Mouse (Mus musculus): ENCODE measurements around the gene Vezf1.

Gene Vezf1

GRCm38 (mm10) chr11:88118817-88119642 lies 51.0 kb downstream of the Vezf1 start:
- no peaks in the 10 kb centered on the region for H3K9me3 ChIP-seq (ENCODE audit: low read length)
- H3K4me1 ChIP-seq (replicated peaks; ENCODE audit: low read depth, low read length), result peaks cover 66% of the 10 kb centered on the region
- H3K36me3 ChIP-seq (ENCODE audit: insufficient read depth, low read length), result no peaks in the 10 kb centered on the region
- H3K4me3 ChIP-seq (replicated peaks; ENCODE audit: low read length), result peak overlapping the region; percentile 41; the same call in 1 of the 2 replicates
- peaks cover 5% of the 10 kb centered on the region; the same call in 1 of the 2 replicates for H3K27me3 ChIP-seq (ENCODE audit: insufficient read depth, low read length)
- TF ChIP-seq POU5F1 (IDR thresholded peaks at IDR 0.05; ENCODE audit: borderline replicate concordance, low read length), result no peak
- TF ChIP-seq CTCF (conservative IDR thresholded peaks at IDR 0.05; ENCODE audit: low read length), result no peak
- TF ChIP-seq NANOG (IDR thresholded peaks at IDR 0.05; ENCODE audit: borderline replicate concordance, low read length), result no peak

GRCm38 (mm10) chr11:88122545-88122944 lies 54.5 kb downstream of the Vezf1 start:
- TF ChIP-seq NANOG (IDR thresholded peaks at IDR 0.05; ENCODE audit: borderline replicate concordance, low read length) (no peak), CTCF (conservative IDR thresholded peaks at IDR 0.05; ENCODE audit: low read length) (no peak), POU5F1 (IDR thresholded peaks at IDR 0.05; ENCODE audit: borderline replicate concordance, low read length) (no peak)

GRCm38 (mm10) chr11:88123021-88123420 lies 54.9 kb downstream of the Vezf1 start:
- Histone ChIP-seq H3K36me3 (ENCODE audit: insufficient read depth, low read length) (no peaks in the 10 kb centered on the region), H3K27me3 (ENCODE audit: insufficient read depth, low read length) (no peaks in the 10 kb centered on the region), H3K4me3 (replicated peaks; ENCODE audit: low read length) (no peak overlapping the region), H3K9me3 (ENCODE audit: low read length) (no peaks in the 10 kb centered on the region), H3K4me1 (replicated peaks; ENCODE audit: low read depth, low read length) (peaks cover 82% of the 10 kb centered on the region)
- TF ChIP-seq POU5F1 (IDR thresholded peaks at IDR 0.05; ENCODE audit: borderline replicate concordance, low read length) (no peak), CTCF (conservative IDR thresholded peaks at IDR 0.05; ENCODE audit: low read length) (no peak), NANOG (IDR thresholded peaks at IDR 0.05; ENCODE audit: borderline replicate concordance, low read length) (no peak)

More at GRCm38 (mm10) chr11:88122545-88122944, 54.5 kb downstream of the Vezf1 start:
- Histone ChIP-seq H3K27me3 (ENCODE audit: insufficient read depth, low read length) (no peaks in the 10 kb centered on the region), H3K4me3 (replicated peaks; ENCODE audit: low read length) (no peak overlapping the region), H3K9me3 (ENCODE audit: low read length) (no peaks in the 10 kb centered on the region), H3K4me1 (replicated peaks; ENCODE audit: low read depth, low read length) (peaks cover 82% of the 10 kb centered on the region), H3K36me3 (ENCODE audit: insufficient read depth, low read length) (no peaks in the 10 kb centered on the region)

- TF ChIP-seq POU5F1 (IDR thresholded peaks at IDR 0.05; ENCODE audit: borderline replicate concordance, low read length) (no peak), CTCF (conservative IDR thresholded peaks at IDR 0.05; ENCODE audit: low read length) (no peak), NANOG (IDR thresholded peaks at IDR 0.05; ENCODE audit: borderline replicate concordance, low read length) (no peak)
- Histone ChIP-seq H3K9me3 (ENCODE audit: low read length) (no peaks in the 10 kb centered on the region), H3K27me3 (ENCODE audit: insufficient read depth, low read length) (no peaks in the 10 kb centered on the region), H3K4me1 (replicated peaks; ENCODE audit: low read depth, low read length) (peaks cover 82% of the 10 kb centered on the region), H3K36me3 (ENCODE audit: insufficient read depth, low read length) (no peaks in the 10 kb centered on the region), H3K4me3 (replicated peaks; ENCODE audit: low read length) (no peak overlapping the region)
These were observed 55.7 kb downstream of the Vezf1 start for GRCm38 (mm10) chr11:88123731-88124130.

- Histone ChIP-seq H3K4me1 (replicated peaks; ENCODE audit: low read depth, low read length) (peaks cover 82% of the 10 kb centered on the region), H3K36me3 (ENCODE audit: insufficient read depth, low read length) (no peaks in the 10 kb centered on the region), H3K9me3 (ENCODE audit: low read length) (no peaks in the 10 kb centered on the region), H3K27me3 (ENCODE audit: insufficient read depth, low read length) (no peaks in the 10 kb centered on the region), H3K4me3 (replicated peaks; ENCODE audit: low read length) (no peak overlapping the region)
- no peak for TF ChIP-seq CTCF (conservative IDR thresholded peaks at IDR 0.05; ENCODE audit: low read length)
- no peak for TF ChIP-seq POU5F1 (IDR thresholded peaks at IDR 0.05; ENCODE audit: borderline replicate concordance, low read length)
- no peak for TF ChIP-seq NANOG (IDR thresholded peaks at IDR 0.05; ENCODE audit: borderline replicate concordance, low read length)
These were observed 57.4 kb downstream of the Vezf1 start for GRCm38 (mm10) chr11:88125483-88125882.

GRCm38 (mm10) chr11:88126306-88126793 lies 58.3 kb downstream of the Vezf1 start:
- no peak overlapping the region for H3K4me3 ChIP-seq (replicated peaks; ENCODE audit: low read length)

GRCm38 (mm10) chr11:88128461-88128860 lies 60.4 kb downstream of the Vezf1 start:
- Histone ChIP-seq H3K9me3 (ENCODE audit: low read length) (no peaks in the 10 kb centered on the region), H3K4me3 (replicated peaks; ENCODE audit: low read length) (no peak overlapping the region), H3K27me3 (ENCODE audit: insufficient read depth, low read length) (no peaks in the 10 kb centered on the region), H3K4me1 (replicated peaks; ENCODE audit: low read depth, low read length) (peaks cover 82% of the 10 kb centered on the region), H3K36me3 (ENCODE audit: insufficient read depth, low read length) (no peaks in the 10 kb centered on the region)
- TF ChIP-seq NANOG (IDR thresholded peaks at IDR 0.05; ENCODE audit: borderline replicate concordance, low read length) (no peak), CTCF (conservative IDR thresholded peaks at IDR 0.05; ENCODE audit: low read length) (no peak), POU5F1 (IDR thresholded peaks at IDR 0.05; ENCODE audit: borderline replicate concordance, low read length) (no peak)

More at GRCm38 (mm10) chr11:88126306-88126793, 58.3 kb downstream of the Vezf1 start:
- Histone ChIP-seq H3K9me3 (ENCODE audit: low read length) (no peaks in the 10 kb centered on the region), H3K27me3 (ENCODE audit: insufficient read depth, low read length) (no peaks in the 10 kb centered on the region), H3K36me3 (ENCODE audit: insufficient read depth, low read length) (no peaks in the 10 kb centered on the region), H3K4me1 (replicated peaks; ENCODE audit: low read depth, low read length) (peaks cover 83% of the 10 kb centered on the region)
- TF ChIP-seq NANOG (IDR thresholded peaks at IDR 0.05; ENCODE audit: borderline replicate concordance, low read length) (no peak), CTCF (conservative IDR thresholded peaks at IDR 0.05; ENCODE audit: low read length) (no peak), POU5F1 (IDR thresholded peaks at IDR 0.05; ENCODE audit: borderline replicate concordance, low read length) (no peak)

GRCm38 (mm10) chr11:88129281-88129680 lies 61.2 kb downstream of the Vezf1 start:
- H3K9me3 ChIP-seq (ENCODE audit: low read length), result no peaks in the 10 kb centered on the region
- no peaks in the 10 kb centered on the region for H3K36me3 ChIP-seq (ENCODE audit: insufficient read depth, low read length)
- no peaks in the 10 kb centered on the region for H3K27me3 ChIP-seq (ENCODE audit: insufficient read depth, low read length)
- TF ChIP-seq POU5F1 (IDR thresholded peaks at IDR 0.05; ENCODE audit: borderline replicate concordance, low read length), result no peak
- no peak for TF ChIP-seq CTCF (conservative IDR thresholded peaks at IDR 0.05; ENCODE audit: low read length)
- TF ChIP-seq NANOG (IDR thresholded peaks at IDR 0.05; ENCODE audit: borderline replicate concordance, low read length), result no peak
- H3K4me3 ChIP-seq (replicated peaks; ENCODE audit: low read length), result no peak overlapping the region
- peaks cover 76% of the 10 kb centered on the region for H3K4me1 ChIP-seq (replicated peaks; ENCODE audit: low read depth, low read length)

Measured in E14TG2a.4 (cell line).